Mouse (Mus musculus): Measurements from ENCODE around the gene Ppp1r15b. TPM values are rescaled to one million over a fixed set of nuclear protein-coding genes. Genes with fewer than 3 reads are reported as not detected.

Ppp1r15b gene
- polyA plus RNA-seq, 1 experiment from 2014 or later: 39.1 TPM

- Histone ChIP-seq H3K4me1 (replicated peaks) (peaks cover 46% of the 10 kb centered on the region), H3K27me3 (no peaks in the 10 kb centered on the region), H3K27ac (replicated peaks) (peak overlapping the region; percentile 30; the same call in 1 of the 2 replicates), H3K9me3 (replicated peaks) (no peaks in the 10 kb centered on the region), H3K4me3 (replicated peaks) (peak overlapping the region; percentile 95), H3K9ac (peak overlapping the region; percentile 93), H3K36me3 (replicated peaks) (peaks cover 73% of the 10 kb centered on the region), H3K4me2 (peak overlapping the region; percentile 80)
- WGBS (ENCODE audit: insufficient replicate concordance): 4% methylated on average over 4 of the region's 4 CpGs
- ATAC-seq (ENCODE audit: insufficient read depth): no peak
Observed at GRCm38 (mm10) chr1:133134881-133135280, 3.9 kb downstream of the Ppp1r15b start.

GRCm38 (mm10) chr1:133135808-133136207 is 4.9 kb downstream of the Ppp1r15b start:
- no peak overlapping the region for H3K27ac ChIP-seq (replicated peaks)
- 39% methylated on average over 5 of the region's 5 CpGs for WGBS (ENCODE audit: insufficient replicate concordance)
- peak overlapping the region; percentile 95 for H3K4me3 ChIP-seq (replicated peaks)
- H3K9me3 ChIP-seq (replicated peaks): no peaks in the 10 kb centered on the region
- H3K9ac ChIP-seq: peak overlapping the region; percentile 37; the same call in 1 of the 2 replicates
- H3K36me3 ChIP-seq (replicated peaks): peaks cover 82% of the 10 kb centered on the region
- H3K4me2 ChIP-seq: peak overlapping the region; percentile 80
- peaks cover 38% of the 10 kb centered on the region for H3K4me1 ChIP-seq (replicated peaks)
- H3K27me3 ChIP-seq: no peaks in the 10 kb centered on the region
- no peak for ATAC-seq (ENCODE audit: insufficient read depth)

- no peaks in the 10 kb centered on the region for H3K9me3 ChIP-seq (replicated peaks)
- H3K27me3 ChIP-seq: no peaks in the 10 kb centered on the region
- H3K9ac ChIP-seq: no peak overlapping the region
- no peak overlapping the region for H3K4me3 ChIP-seq (replicated peaks)
- no peak overlapping the region for H3K27ac ChIP-seq (replicated peaks)
- 90% methylated on average over 1 of the region's 1 CpGs for WGBS (ENCODE audit: insufficient replicate concordance)
- no peak overlapping the region for H3K4me2 ChIP-seq
- H3K4me1 ChIP-seq (replicated peaks): peaks cover 38% of the 10 kb centered on the region
- ATAC-seq (ENCODE audit: insufficient read depth): no peak
- H3K36me3 ChIP-seq (replicated peaks): peaks cover 91% of the 10 kb centered on the region
Observed at GRCm38 (mm10) chr1:133138401-133138800, 7.5 kb downstream of the Ppp1r15b start.

GRCm38 (mm10) chr1:133146014-133147009 is 15.4 kb downstream of the Ppp1r15b start:
- 56% methylated on average over 22 of the region's 22 CpGs for WGBS (ENCODE audit: insufficient replicate concordance)
- peaks cover 16% of the 10 kb centered on the region for H3K36me3 ChIP-seq (replicated peaks)
- no peak overlapping the region for H3K27ac ChIP-seq (replicated peaks)
- no peak overlapping the region for H3K4me3 ChIP-seq (replicated peaks)
- no peak overlapping the region for H3K4me2 ChIP-seq
- no peaks in the 10 kb centered on the region for H3K27me3 ChIP-seq
- no peak for ATAC-seq (ENCODE audit: insufficient read depth)
- H3K4me1 ChIP-seq (replicated peaks): no peaks in the 10 kb centered on the region
- H3K9me3 ChIP-seq (replicated peaks): no peaks in the 10 kb centered on the region
- H3K9ac ChIP-seq: no peak overlapping the region

- H3K9me3 ChIP-seq (replicated peaks): no peaks in the 10 kb centered on the region
- WGBS (ENCODE audit: insufficient replicate concordance): 75% methylated on average over 5 of the region's 5 CpGs
- no peak overlapping the region for H3K27ac ChIP-seq (replicated peaks)
- no peak overlapping the region for H3K4me2 ChIP-seq
- H3K4me3 ChIP-seq (replicated peaks): no peak overlapping the region
- no peak overlapping the region for H3K9ac ChIP-seq
- no peaks in the 10 kb centered on the region for H3K4me1 ChIP-seq (replicated peaks)
- no peak for ATAC-seq (ENCODE audit: insufficient read depth)
- peaks cover 6% of the 10 kb centered on the region for H3K36me3 ChIP-seq (replicated peaks)
- H3K27me3 ChIP-seq: no peaks in the 10 kb centered on the region
Observed at GRCm38 (mm10) chr1:133147324-133147723, 16.4 kb downstream of the Ppp1r15b start.

- H3K9me3 ChIP-seq (replicated peaks): no peaks in the 10 kb centered on the region
- no peak overlapping the region for H3K27ac ChIP-seq (replicated peaks)
- H3K4me3 ChIP-seq (replicated peaks): no peak overlapping the region
- no peak overlapping the region for H3K9ac ChIP-seq
- H3K4me2 ChIP-seq: no peak overlapping the region
- ATAC-seq (ENCODE audit: insufficient read depth): no peak
- no peaks in the 10 kb centered on the region for H3K27me3 ChIP-seq
- H3K36me3 ChIP-seq (replicated peaks): no peaks in the 10 kb centered on the region
- 74% methylated on average over 8 of the region's 8 CpGs for WGBS (ENCODE audit: insufficient replicate concordance)
- H3K4me1 ChIP-seq (replicated peaks): no peaks in the 10 kb centered on the region
Observed at GRCm38 (mm10) chr1:133148122-133148521, 17.2 kb downstream of the Ppp1r15b start.

- no peaks in the 10 kb centered on the region for H3K4me1 ChIP-seq (replicated peaks)
- H3K9ac ChIP-seq: no peak overlapping the region
- 74% methylated on average over 2 of the region's 2 CpGs for WGBS (ENCODE audit: insufficient replicate concordance)
- H3K4me2 ChIP-seq: no peak overlapping the region
- H3K36me3 ChIP-seq (replicated peaks): no peaks in the 10 kb centered on the region
- H3K4me3 ChIP-seq (replicated peaks): no peak overlapping the region
- no peaks in the 10 kb centered on the region for H3K27me3 ChIP-seq
- no peak for ATAC-seq (ENCODE audit: insufficient read depth)
- H3K9me3 ChIP-seq (replicated peaks): no peaks in the 10 kb centered on the region
- no peak overlapping the region for H3K27ac ChIP-seq (replicated peaks)
Observed at GRCm38 (mm10) chr1:133150556-133150955, 19.6 kb downstream of the Ppp1r15b start.

- WGBS (ENCODE audit: insufficient replicate concordance): 76% methylated on average over 3 of the region's 3 CpGs
- no peak for ATAC-seq (ENCODE audit: insufficient read depth)
Observed at GRCm38 (mm10) chr1:133152213-133152612, 21.3 kb downstream of the Ppp1r15b start.

GRCm38 (mm10) chr1:133155270-133155669 is 24.3 kb downstream of the Ppp1r15b start:
- Histone ChIP-seq H3K27ac (replicated peaks) (no peak overlapping the region), H3K9me3 (replicated peaks) (no peaks in the 10 kb centered on the region), H3K4me2 (no peak overlapping the region), H3K9ac (no peak overlapping the region), H3K4me1 (replicated peaks) (no peaks in the 10 kb centered on the region), H3K27me3 (peaks cover 27% of the 10 kb centered on the region), H3K36me3 (replicated peaks) (no peaks in the 10 kb centered on the region), H3K4me3 (replicated peaks) (no peak overlapping the region)
- ATAC-seq (ENCODE audit: insufficient read depth): no peak
- WGBS (ENCODE audit: insufficient replicate concordance): 68% methylated on average over 6 of the region's 6 CpGs

More at GRCm38 (mm10) chr1:133152213-133152612, 21.3 kb downstream of the Ppp1r15b start:
- no peaks in the 10 kb centered on the region for H3K36me3 ChIP-seq (replicated peaks)
- no peaks in the 10 kb centered on the region for H3K9me3 ChIP-seq (replicated peaks)
- no peak overlapping the region for H3K4me3 ChIP-seq (replicated peaks)
- H3K27me3 ChIP-seq: peaks cover 1% of the 10 kb centered on the region; the same call in 1 of the 2 replicates
- no peaks in the 10 kb centered on the region for H3K4me1 ChIP-seq (replicated peaks)
- no peak overlapping the region for H3K4me2 ChIP-seq
- H3K9ac ChIP-seq: no peak overlapping the region
- H3K27ac ChIP-seq (replicated peaks): no peak overlapping the region

GRCm38 (mm10) chr1:133159128-133159564 is 28.2 kb downstream of the Ppp1r15b start:
- Histone ChIP-seq H3K9ac (no peak overlapping the region), H3K4me2 (peak overlapping the region; percentile 35), H3K27ac (replicated peaks) (no peak overlapping the region), H3K36me3 (replicated peaks) (no peaks in the 10 kb centered on the region), H3K4me3 (replicated peaks) (no peak overlapping the region), H3K27me3 (peaks cover 64% of the 10 kb centered on the region), H3K4me1 (replicated peaks) (peaks cover 10% of the 10 kb centered on the region; the same call in 1 of the 2 replicates), H3K9me3 (replicated peaks) (no peaks in the 10 kb centered on the region)
- ATAC-seq (ENCODE audit: insufficient read depth): no peak
- WGBS (ENCODE audit: insufficient replicate concordance): 21% methylated on average over 7 of the region's 7 CpGs

GRCm38 (mm10) chr1:133161559-133161958 is 30.6 kb downstream of the Ppp1r15b start:
- H3K27ac ChIP-seq (replicated peaks): no peak overlapping the region
- no peak overlapping the region for H3K4me2 ChIP-seq
- H3K36me3 ChIP-seq (replicated peaks): no peaks in the 10 kb centered on the region
- no peak overlapping the region for H3K4me3 ChIP-seq (replicated peaks)
- no peak for ATAC-seq (ENCODE audit: insufficient read depth)
- no peak overlapping the region for H3K9ac ChIP-seq
- no peaks in the 10 kb centered on the region for H3K9me3 ChIP-seq (replicated peaks)
- peaks cover 16% of the 10 kb centered on the region; the same call in 1 of the 2 replicates for H3K4me1 ChIP-seq (replicated peaks)
- 50% methylated on average over 4 of the region's 4 CpGs for WGBS (ENCODE audit: insufficient replicate concordance)
- peaks cover 88% of the 10 kb centered on the region for H3K27me3 ChIP-seq

Measured in liver, embryonic 15.5 days (tissue).